ENCODE assay signal across 9 mouse cellular contexts in genomic region chr3:126598881-126599280, GRCm38 (mm10). TPM values are rescaled to one million over a fixed set of nuclear protein-coding genes. Genes with fewer than 3 reads are reported as not detected.
A peak's percentile ranks its signal among the peaks of the same experiment; 100 is the strongest.
DNase-seq lines count a peak whose midpoint lies in the region; ATAC-seq and TF ChIP-seq lines count a peak whose summit lies in the region.
"Had no signal": no experiment of that assay in that cellular context is flagged by ENCODE, and none has a peak within 500 bp of the region (broad histone marks: within the 10 kb centered on the region; RNA-seq: fewer than 3 reads in every experiment).

No protein-coding gene starts in this region.

- in situ Hi-C loops in CH12.LX (cut with MboI; ENCODE audit: low pct_ligation_motif_present, low pct_unique_long_range_greater_than_20kb, low sequenced_read_pairs): loop anchor here (5.0 to 10.0 kb wide), 2 partner anchors 63 to 176 kb away; no protein-coding TSS in a partner anchor

- H3K79me2 ChIP-seq in CH12.LX (replicated peaks; ENCODE audit: control insufficient read depth, extremely low read depth, insufficient read depth, poor library complexity, severe bottlenecking): peaks cover 53% of the 10 kb centered on the region

- H3K4me3 ChIP-seq in heart, embryonic 13.5 days: peak overlapping the region; percentile 91
- H3K4me3 ChIP-seq in CH12.LX (replicated peaks in 1 of 3; ENCODE audit: low read depth in 2 of 3, low read length in 2 of 3, poor library complexity in 1 of 3): peak overlapping the region; percentile 81 to 97 (median 94)
- peak overlapping the region; percentile 85 for H3K4me3 ChIP-seq in forebrain, postnatal 0 days (ENCODE audit: low read depth, low read length)
- no peak overlapping the region for H3K4me3 ChIP-seq in midbrain, embryonic 11.5 days (ENCODE audit: low read depth, low read length)

- H3K27ac ChIP-seq in heart, embryonic 13.5 days (replicated peaks): no peak overlapping the region
- H3K27ac ChIP-seq in CH12.LX (ENCODE audit: insufficient read depth, low read depth): no peak overlapping the region
- H3K27ac ChIP-seq in forebrain, postnatal 0 days (ENCODE audit: low read depth, low read length): no peak overlapping the region
- H3K27ac ChIP-seq in midbrain, embryonic 11.5 days (ENCODE audit: low read depth, low read length): no peak overlapping the region

- no peak for TF ChIP-seq POLR2A in CH12.LX (IDR thresholded peaks at IDR 0.05; ENCODE audit: low read depth, low read length)

- DNase-seq in heart, adult 11 months: no peak
- no peak for DNase-seq in CH12.LX (ENCODE audit: extremely low read depth)
- peak; percentile 22 for DNase-seq in forebrain, postnatal 0 days
- peak; percentile 84 for DNase-seq in midbrain, embryonic 11.5 days (ENCODE audit: low spot score, missing footprints)
- no peak for DNase-seq in embryo, embryonic 10.5 days (ENCODE audit: low spot score)
- DNase-seq in ovary, adult 18-20 months (ENCODE audit: low spot score): no peak
- no peak for DNase-seq in adrenal gland, postnatal 14 days
- DNase-seq: thymus, postnatal 36 days had no signal

- peak overlapping the region; percentile 85 for H3K4me2 ChIP-seq in heart, embryonic 13.5 days
- H3K4me2 ChIP-seq in CH12.LX (ENCODE audit: insufficient read depth, low read depth, poor library complexity, severe bottlenecking): peak overlapping the region; percentile 92
- peak overlapping the region; percentile 98 for H3K4me2 ChIP-seq in forebrain, postnatal 0 days (ENCODE audit: low read depth)
- no peak overlapping the region for H3K4me2 ChIP-seq in midbrain, embryonic 11.5 days

- H3K4me1 ChIP-seq in heart, embryonic 13.5 days: peaks cover 34% of the 10 kb centered on the region
- H3K4me1 ChIP-seq in CH12.LX (ENCODE audit: control insufficient read depth in 1 of 2, insufficient read depth in 2 of 2): peaks cover 0 to 20% of the 10 kb centered on the region in 2 experiments; a peak in 2 of 4 replicates
- no peaks in the 10 kb centered on the region for H3K4me1 ChIP-seq in forebrain, postnatal 0 days (ENCODE audit: insufficient read depth)
- peaks cover 5% of the 10 kb centered on the region; the same call in 1 of the 2 replicates for H3K4me1 ChIP-seq in midbrain, embryonic 11.5 days (ENCODE audit: control insufficient read depth, insufficient read depth, low read length)

- dilution Hi-C loops in CH12.LX (cut with MboI; ENCODE audit: extremely low pct_ligation_motif_present, extremely low pct_unique_long_range_greater_than_20kb, low sequenced_read_pairs): no loop called here

- no peak for ATAC-seq in heart, embryonic 13.5 days (ENCODE audit: extremely low read depth, insufficient number of reproducible peaks, low FRiP score, low TSS enrichment)
- no peak for ATAC-seq in forebrain, postnatal 0 days
- no peak for ATAC-seq in midbrain, embryonic 11.5 days (ENCODE audit: low FRiP score)

- no peak for TF ChIP-seq CTCF in CH12.LX (conservative IDR thresholded peaks at IDR 0.05 in 1 of 2, IDR thresholded peaks at IDR 0.05 in 1 of 2; ENCODE audit: low read depth in 2 of 2, low read length in 2 of 2)
- no peak for TF ChIP-seq CTCF in forebrain, postnatal 0 days (IDR thresholded peaks at IDR 0.05; ENCODE audit: low read depth)

- H3K9ac ChIP-seq in heart, embryonic 13.5 days: peak overlapping the region; percentile 97
- H3K9ac ChIP-seq in CH12.LX (ENCODE audit: insufficient read depth, low read depth): peak overlapping the region; percentile 86
- no peak overlapping the region for H3K9ac ChIP-seq in forebrain, postnatal 0 days
- no peak overlapping the region for H3K9ac ChIP-seq in midbrain, embryonic 11.5 days (ENCODE audit: low read length)

- WGBS in heart, embryonic 13.5 days: 37% methylated on average over 3 of the region's 3 CpGs
- 29% methylated on average over 3 of the region's 3 CpGs for WGBS in forebrain, postnatal 0 days
- WGBS in midbrain, embryonic 11.5 days: 65% methylated on average over 3 of the region's 3 CpGs

- no peaks in the 10 kb centered on the region for H3K27me3 ChIP-seq in heart, embryonic 13.5 days (replicated peaks)
- H3K27me3 ChIP-seq in CH12.LX (replicated peaks): no peaks in the 10 kb centered on the region
- no peaks in the 10 kb centered on the region for H3K27me3 ChIP-seq in forebrain, postnatal 0 days (ENCODE audit: insufficient read depth, low read length)
- no peaks in the 10 kb centered on the region for H3K27me3 ChIP-seq in midbrain, embryonic 11.5 days (ENCODE audit: control insufficient read depth, insufficient read depth, low read length)

- H3K36me3 ChIP-seq in heart, embryonic 13.5 days: peaks cover 36% of the 10 kb centered on the region
- peaks cover 22 to 41% of the 10 kb centered on the region in 2 experiments for H3K36me3 ChIP-seq in CH12.LX (replicated peaks in 1 of 2; ENCODE audit: control insufficient read depth in 1 of 2, insufficient read depth in 1 of 2, low read length in 1 of 2)
- no peaks in the 10 kb centered on the region for H3K36me3 ChIP-seq in forebrain, postnatal 0 days (ENCODE audit: insufficient read depth)
- no peaks in the 10 kb centered on the region for H3K36me3 ChIP-seq in midbrain, embryonic 11.5 days (ENCODE audit: control insufficient read depth, insufficient read depth, low read length)

- no peak for TF ChIP-seq RAD21 in CH12.LX (IDR thresholded peaks at IDR 0.05; ENCODE audit: low read depth, low read length)

- TF ChIP-seq EP300 in CH12.LX (IDR thresholded peaks at IDR 0.05; ENCODE audit: low read length): no peak

- 0 out of 2 replicates have a peak, but pooled peaks cover 3% of the 10 kb centered on the region for H3K9me3 ChIP-seq in heart, embryonic 13.5 days
- H3K9me3 ChIP-seq in CH12.LX (replicated peaks; ENCODE audit: low read length): peaks cover 6% of the 10 kb centered on the region
- no peaks in the 10 kb centered on the region; the same call in 1 of the 2 replicates for H3K9me3 ChIP-seq in forebrain, postnatal 0 days (ENCODE audit: low read length)
- no peaks in the 10 kb centered on the region for H3K9me3 ChIP-seq in midbrain, embryonic 11.5 days (ENCODE audit: control insufficient read depth, low read length)

TF ChIP-seq in CH12.LX, 34 proteins besides CTCF, POLR2A, EP300 and RAD21:
- TF ChIP-seq MAX (IDR thresholded peaks at IDR 0.05; ENCODE audit: low read length) (no peak), ZKSCAN1 (IDR thresholded peaks at IDR 0.05; ENCODE audit: borderline replicate concordance, low read depth, low read length) (no peak), MXI1 (IDR thresholded peaks at IDR 0.05; ENCODE audit: low read depth, low read length) (no peak), MYC (IDR thresholded peaks at IDR 0.05; ENCODE audit: low read depth, low read length) (no peak), UBTF (IDR thresholded peaks at IDR 0.05; ENCODE audit: low read depth, low read length) (no peak), MAZ (IDR thresholded peaks at IDR 0.05; ENCODE audit: low read depth, low read length) (no peak), MAFK (IDR thresholded peaks at IDR 0.05; ENCODE audit: insufficient replicate concordance, low read length) (no peak), BHLHE40 (IDR thresholded peaks at IDR 0.05; ENCODE audit: low read depth, low read length) (no peak), GABPA (IDR thresholded peaks at IDR 0.05; ENCODE audit: insufficient replicate concordance, low read depth, low read length) (no peak), CHD2 (IDR thresholded peaks at IDR 0.05; ENCODE audit: low read length) (no peak), ETS1 (conservative IDR thresholded peaks at IDR 0.05; ENCODE audit: low read depth, low read length) (no peak), IRF4 (IDR thresholded peaks at IDR 0.05; ENCODE audit: low read depth, low read length) (no peak), ZMIZ1 (IDR thresholded peaks at IDR 0.05; ENCODE audit: low read depth, low read length) (no peak), ZC3H11A (IDR thresholded peaks at IDR 0.05; ENCODE audit: low read depth, low read length) (no peak), PAX5 (IDR thresholded peaks at IDR 0.05; ENCODE audit: low read length) (no peak), NRF1 (IDR thresholded peaks at IDR 0.05; ENCODE audit: low read depth, low read length) (no peak), SIN3A (IDR thresholded peaks at IDR 0.05; ENCODE audit: low read length) (no peak), SMC3 (IDR thresholded peaks at IDR 0.05; ENCODE audit: low read depth, low read length) (no peak), JUN (IDR thresholded peaks at IDR 0.05; ENCODE audit: insufficient read depth, low read depth, low read length) (no peak), USF1 (IDR thresholded peaks at IDR 0.05; ENCODE audit: low read depth, low read length) (no peak)

RNA-seq across cellular contexts. Expression of gene Camk2d, which starts 2.8 kb away (rescaled TPM):
- polyA plus RNA-seq in heart, embryonic 13.5 days (2015; fragmentation: Nextera tagmentation; extraction: Ambion mirVana): 87.4 and 97.6 TPM in 2 replicates
- total RNA-seq in CH12.LX (2012; rRNA removed): 59.7 and 80.4 TPM in 2 replicates
- total RNA-seq in CH12.LX (2014; rRNA removed): 64.6 and 77.3 TPM in 2 replicates
- 66.1 and 68.9 TPM in 2 replicates for polyA plus RNA-seq in CH12.LX (2012; ENCODE audit: insufficient read length, low read depth)
- 62.3 and 97.7 TPM in 2 replicates for total RNA-seq in forebrain, postnatal 0 days (2014; rRNA removed)
- 30.9 and 52.8 TPM in 2 replicates for polyA plus RNA-seq in forebrain, postnatal 0 days (2015; fragmentation: Nextera tagmentation; extraction: Ambion mirVana)
- 13.5 TPM in 2 replicates for polyA plus RNA-seq in midbrain, embryonic 11.5 days (2014; fragmentation: Nextera tagmentation; extraction: Ambion mirVana)
- total RNA-seq in adrenal gland, postnatal 14 days (2021): 78.9 and 95.8 TPM in 2 replicates

Comparison
In these comparisons a context has a peak if more than half of its experiments do, and no peak if none do; other contexts are left out.
1. H3K9ac ChIP-seq: peak in heart, embryonic 13.5 days (single experiment) and CH12.LX (single experiment); none in forebrain, postnatal 0 days (single experiment) and midbrain, embryonic 11.5 days (single experiment).
2. DNase-seq: peak in forebrain, postnatal 0 days (single experiment) and midbrain, embryonic 11.5 days (single experiment); none in heart, adult 11 months (single experiment), CH12.LX (single experiment), embryo, embryonic 10.5 days (single experiment), ovary, adult 18-20 months (single experiment) and adrenal gland, postnatal 14 days (single experiment).